Mouse (Mus musculus): ENCODE results near the gene Lrrc7. TPM values are rescaled to one million over a fixed set of nuclear protein-coding genes. Genes with fewer than 3 reads are reported as not detected.

The Lrrc7 gene
- polyA plus RNA-seq, 1 experiment = 2.3 TPM

GRCm38 (mm10) chr3:158298732-158299131 lies 263.3 kb downstream of the Lrrc7 start:
- Histone ChIP-seq H3K4me1 (ENCODE audit: control insufficient read depth, insufficient read depth, low read length) (no peaks in the 10 kb centered on the region), H3K4me3 (ENCODE audit: insufficient read depth, low read length) (no peak overlapping the region), H3K27ac (ENCODE audit: insufficient read depth, low read length) (no peak overlapping the region)
- no peak for TF ChIP-seq CTCF (IDR thresholded peaks at IDR 0.05; ENCODE audit: borderline replicate concordance, insufficient read depth, low read length)
- no peak for TF ChIP-seq POLR2A (IDR thresholded peaks at IDR 0.05; ENCODE audit: low read depth, low read length)

GRCm38 (mm10) chr3:158295041-158295440 lies 267.0 kb downstream of the Lrrc7 start:
- H3K27ac ChIP-seq (ENCODE audit: insufficient read depth, low read length) = no peak overlapping the region
- H3K4me3 ChIP-seq (ENCODE audit: insufficient read depth, low read length) = no peak overlapping the region
- H3K4me1 ChIP-seq (ENCODE audit: control insufficient read depth, insufficient read depth, low read length) = no peaks in the 10 kb centered on the region
- TF ChIP-seq CTCF (IDR thresholded peaks at IDR 0.05; ENCODE audit: borderline replicate concordance, insufficient read depth, low read length) = no peak
- no peak for TF ChIP-seq POLR2A (IDR thresholded peaks at IDR 0.05; ENCODE audit: low read depth, low read length)

- H3K27ac ChIP-seq (ENCODE audit: insufficient read depth, low read length) = no peak overlapping the region
- no peaks in the 10 kb centered on the region for H3K4me1 ChIP-seq (ENCODE audit: control insufficient read depth, insufficient read depth, low read length)
- TF ChIP-seq POLR2A (IDR thresholded peaks at IDR 0.05; ENCODE audit: low read depth, low read length) (no peak), CTCF (IDR thresholded peaks at IDR 0.05; ENCODE audit: borderline replicate concordance, insufficient read depth, low read length) (no peak)
- H3K4me3 ChIP-seq (ENCODE audit: insufficient read depth, low read length) = no peak overlapping the region
These were observed 277.6 kb downstream of the Lrrc7 start for GRCm38 (mm10) chr3:158284431-158284830.

GRCm38 (mm10) chr3:158278631-158279030 lies 283.4 kb downstream of the Lrrc7 start:
- H3K4me1 ChIP-seq (ENCODE audit: control insufficient read depth, insufficient read depth, low read length) = no peaks in the 10 kb centered on the region
- TF ChIP-seq POLR2A (IDR thresholded peaks at IDR 0.05; ENCODE audit: low read depth, low read length) (no peak), CTCF (IDR thresholded peaks at IDR 0.05; ENCODE audit: borderline replicate concordance, insufficient read depth, low read length) (no peak)
- no peak overlapping the region for H3K4me3 ChIP-seq (ENCODE audit: insufficient read depth, low read length)
- no peak overlapping the region for H3K27ac ChIP-seq (ENCODE audit: insufficient read depth, low read length)

GRCm38 (mm10) chr3:158272700-158273099 lies 289.3 kb downstream of the Lrrc7 start:
- Histone ChIP-seq H3K27ac (ENCODE audit: insufficient read depth, low read length) (peak overlapping the region; percentile 100), H3K4me3 (ENCODE audit: insufficient read depth, low read length) (no peak overlapping the region), H3K4me1 (ENCODE audit: control insufficient read depth, insufficient read depth, low read length) (peaks cover 5% of the 10 kb centered on the region; the same call in 1 of the 2 replicates)
- TF ChIP-seq POLR2A (IDR thresholded peaks at IDR 0.05; ENCODE audit: low read depth, low read length) (no peak), CTCF (IDR thresholded peaks at IDR 0.05; ENCODE audit: borderline replicate concordance, insufficient read depth, low read length) (no peak)

- Histone ChIP-seq H3K4me1 (ENCODE audit: control insufficient read depth, insufficient read depth, low read length) (peaks cover 5% of the 10 kb centered on the region; the same call in 1 of the 2 replicates), H3K27ac (ENCODE audit: insufficient read depth, low read length) (no peak overlapping the region), H3K4me3 (ENCODE audit: insufficient read depth, low read length) (no peak overlapping the region)
- TF ChIP-seq POLR2A (IDR thresholded peaks at IDR 0.05; ENCODE audit: low read depth, low read length) (no peak), CTCF (IDR thresholded peaks at IDR 0.05; ENCODE audit: borderline replicate concordance, insufficient read depth, low read length) (no peak)
These were observed 291.1 kb downstream of the Lrrc7 start for GRCm38 (mm10) chr3:158270887-158271286.

GRCm38 (mm10) chr3:158252576-158252975 lies 309.4 kb downstream of the Lrrc7 start:
- TF ChIP-seq POLR2A (IDR thresholded peaks at IDR 0.05; ENCODE audit: low read depth, low read length) (no peak), CTCF (IDR thresholded peaks at IDR 0.05; ENCODE audit: borderline replicate concordance, insufficient read depth, low read length) (no peak)
- no peaks in the 10 kb centered on the region; the same call in 1 of the 2 replicates for H3K4me1 ChIP-seq (ENCODE audit: control insufficient read depth, insufficient read depth, low read length)
- H3K27ac ChIP-seq (ENCODE audit: insufficient read depth, low read length) = no peak overlapping the region; the same call in 1 of the 2 replicates
- no peak overlapping the region for H3K4me3 ChIP-seq (ENCODE audit: insufficient read depth, low read length)

- Histone ChIP-seq H3K4me1 (ENCODE audit: control insufficient read depth, insufficient read depth, low read length) (no peaks in the 10 kb centered on the region; the same call in 1 of the 2 replicates), H3K27ac (ENCODE audit: insufficient read depth, low read length) (no peak overlapping the region; the same call in 1 of the 2 replicates), H3K4me3 (ENCODE audit: insufficient read depth, low read length) (no peak overlapping the region)
- no peak for TF ChIP-seq CTCF (IDR thresholded peaks at IDR 0.05; ENCODE audit: borderline replicate concordance, insufficient read depth, low read length)
- TF ChIP-seq POLR2A (IDR thresholded peaks at IDR 0.05; ENCODE audit: low read depth, low read length) = no peak
These were observed 314.3 kb downstream of the Lrrc7 start for GRCm38 (mm10) chr3:158247672-158248071.

GRCm38 (mm10) chr3:158210657-158211056 lies 351.4 kb downstream of the Lrrc7 start:
- no peak for TF ChIP-seq CTCF (IDR thresholded peaks at IDR 0.05; ENCODE audit: borderline replicate concordance, insufficient read depth, low read length)
- TF ChIP-seq POLR2A (IDR thresholded peaks at IDR 0.05; ENCODE audit: low read depth, low read length) = no peak
- Histone ChIP-seq H3K4me1 (ENCODE audit: control insufficient read depth, insufficient read depth, low read length) (no peaks in the 10 kb centered on the region), H3K27ac (ENCODE audit: insufficient read depth, low read length) (no peak overlapping the region), H3K4me3 (ENCODE audit: insufficient read depth, low read length) (no peak overlapping the region)

GRCm38 (mm10) chr3:158210026-158210425 lies 352.0 kb downstream of the Lrrc7 start:
- TF ChIP-seq POLR2A (IDR thresholded peaks at IDR 0.05; ENCODE audit: low read depth, low read length) (no peak), CTCF (IDR thresholded peaks at IDR 0.05; ENCODE audit: borderline replicate concordance, insufficient read depth, low read length) (no peak)
- Histone ChIP-seq H3K4me3 (ENCODE audit: insufficient read depth, low read length) (no peak overlapping the region), H3K4me1 (ENCODE audit: control insufficient read depth, insufficient read depth, low read length) (no peaks in the 10 kb centered on the region), H3K27ac (ENCODE audit: insufficient read depth, low read length) (no peak overlapping the region)

GRCm38 (mm10) chr3:158207840-158208239 lies 354.2 kb downstream of the Lrrc7 start:
- Histone ChIP-seq H3K4me3 (ENCODE audit: insufficient read depth, low read length) (no peak overlapping the region), H3K27ac (ENCODE audit: insufficient read depth, low read length) (no peak overlapping the region), H3K4me1 (ENCODE audit: control insufficient read depth, insufficient read depth, low read length) (no peaks in the 10 kb centered on the region)
- TF ChIP-seq POLR2A (IDR thresholded peaks at IDR 0.05; ENCODE audit: low read depth, low read length) (no peak), CTCF (IDR thresholded peaks at IDR 0.05; ENCODE audit: borderline replicate concordance, insufficient read depth, low read length) (no peak)
